Mouse (Mus musculus) stomach, postnatal 0 days (tissue): ENCODE data around the gene Eif4ebp2.

Experiments used
- CTCF ChIP-seq: IDR thresholded peaks from 2 replicates; pipeline ENCODE4 v1.5.1; 2016; ENCODE audit warnings: antibody characterized with exemption, low read depth, mild to moderate bottlenecking, moderate library complexity
- EP300 ChIP-seq: optimal IDR thresholded peaks from 2 replicates; pipeline ENCODE3; 2016; ENCODE audit warnings: antibody characterized with exemption

DNA sequence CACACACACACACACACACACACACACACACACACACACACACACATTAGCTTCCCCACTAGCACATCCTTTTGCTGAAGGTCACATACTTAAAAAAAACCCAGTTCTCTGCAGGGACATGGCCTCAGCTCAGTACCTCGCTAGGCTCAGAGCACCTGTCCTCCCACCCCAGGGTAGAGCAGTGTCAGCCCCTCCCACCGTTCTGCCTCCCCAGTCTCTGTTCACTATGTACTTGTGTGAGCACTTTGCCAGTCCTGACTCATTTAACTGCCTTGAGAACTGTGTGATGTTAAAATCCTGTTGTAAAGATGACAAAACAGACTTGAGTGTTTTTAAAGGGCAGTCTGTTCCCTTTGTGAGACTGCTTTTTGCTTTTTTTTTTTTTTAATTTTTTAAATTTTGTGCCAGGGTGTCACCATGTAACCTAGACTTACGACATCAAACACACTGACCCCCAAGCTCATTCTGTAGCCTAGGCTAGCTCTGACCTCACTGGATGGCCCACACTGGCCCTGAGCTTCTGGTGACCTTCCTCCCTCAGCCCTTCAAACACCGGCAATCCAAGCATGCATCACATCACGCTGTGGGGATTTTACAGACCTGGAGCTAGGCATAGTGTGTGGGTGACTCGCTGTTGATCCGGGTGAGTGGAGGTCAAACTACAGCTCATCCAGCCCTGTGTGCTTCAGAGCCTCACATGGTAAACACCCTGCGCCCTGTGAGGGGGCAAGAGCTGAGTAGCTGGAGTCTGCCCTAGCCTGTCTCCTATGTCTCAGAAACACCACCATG lies 34.3 kb upstream of the Eif4ebp2 start:
- no peak for TF ChIP-seq EP300
- no peak for TF ChIP-seq CTCF
